Mouse (Mus musculus) cerebellum, adult 9-11 months (tissue): ENCODE data around the gene Zfp827.

Experiments used
- DNase-seq: peaks from one replicate; pipeline ENCODE4 v3.0.0; 2022

Zfp827 gene

DNA sequence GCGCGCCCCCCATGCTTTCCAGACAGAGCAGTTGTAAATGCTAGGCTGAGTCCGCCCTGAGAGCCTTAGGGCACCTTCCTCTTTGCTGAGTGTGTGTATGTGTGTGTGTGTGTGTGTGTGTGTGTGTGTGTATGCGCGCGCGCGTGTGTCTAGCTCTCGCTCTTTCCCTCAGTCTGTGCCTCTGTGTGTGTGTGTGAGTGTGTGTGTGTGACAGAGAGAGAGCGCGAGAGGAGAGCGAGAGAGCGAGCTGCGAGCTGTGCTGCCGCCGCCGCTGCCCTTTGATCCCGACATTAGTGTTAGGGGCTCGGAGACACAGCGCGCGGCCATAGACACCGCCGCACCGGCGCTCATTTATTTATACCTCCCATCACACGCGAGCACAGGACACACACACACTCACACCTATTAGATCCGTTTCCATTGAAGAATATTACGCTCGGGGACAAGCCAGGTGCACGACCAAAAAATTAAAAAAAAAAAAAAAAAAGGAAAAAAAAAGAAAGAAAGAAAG is at the start of gene Zfp827:
Gene Zfp827 (plus strand): TSS at position 461 of the 511 bp plus-strand sequence.
- DNase-seq, result peak; percentile 76

DNA sequence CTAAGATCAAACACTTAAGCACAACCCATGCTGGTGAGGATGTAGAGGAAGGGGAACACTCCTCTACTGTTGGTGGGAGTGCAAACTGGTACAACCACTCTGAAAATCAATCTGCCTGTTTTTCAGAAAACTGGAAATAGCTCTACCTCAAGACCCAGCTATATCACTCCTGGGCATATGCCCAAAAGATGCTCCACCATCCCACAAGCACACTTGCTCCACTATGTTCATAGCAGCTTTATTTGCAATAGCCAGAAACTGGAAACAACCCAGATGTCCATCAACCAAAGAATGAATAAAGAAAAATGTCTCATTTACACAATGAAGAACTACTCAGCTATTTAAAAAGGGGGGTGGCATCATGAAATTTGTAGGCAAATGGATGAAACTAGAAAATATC is 23.9 kb upstream of the Zfp827 start:
- no peak for DNase-seq

- no peak for DNase-seq
Measured at GRCm38 (mm10) chr8:79015061-79015460, 13.2 kb upstream of the Zfp827 start.

- DNase-seq, result no peak
Measured at GRCm38 (mm10) chr8:79016076-79016475, 12.2 kb upstream of the Zfp827 start.

DNA sequence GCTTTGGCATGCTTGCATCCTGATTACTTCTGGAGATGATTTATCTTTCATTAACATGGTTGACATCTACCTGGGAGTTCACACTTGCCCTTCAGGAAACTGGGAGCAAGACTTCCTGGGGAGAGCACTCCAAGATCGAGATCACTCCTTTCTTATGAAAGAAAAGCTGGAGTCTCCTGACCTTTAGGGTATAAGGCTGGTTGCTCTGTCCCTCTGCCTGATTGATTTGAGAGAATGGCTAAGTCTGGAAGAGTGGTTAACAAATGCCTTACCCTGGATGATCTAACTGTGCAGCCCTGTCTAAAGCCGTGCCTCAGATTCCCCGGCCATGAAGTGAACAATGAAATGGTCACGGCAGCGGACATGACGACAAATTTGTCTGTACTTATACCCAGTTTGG is 11.7 kb upstream of the Zfp827 start:
- no peak for DNase-seq

DNA sequence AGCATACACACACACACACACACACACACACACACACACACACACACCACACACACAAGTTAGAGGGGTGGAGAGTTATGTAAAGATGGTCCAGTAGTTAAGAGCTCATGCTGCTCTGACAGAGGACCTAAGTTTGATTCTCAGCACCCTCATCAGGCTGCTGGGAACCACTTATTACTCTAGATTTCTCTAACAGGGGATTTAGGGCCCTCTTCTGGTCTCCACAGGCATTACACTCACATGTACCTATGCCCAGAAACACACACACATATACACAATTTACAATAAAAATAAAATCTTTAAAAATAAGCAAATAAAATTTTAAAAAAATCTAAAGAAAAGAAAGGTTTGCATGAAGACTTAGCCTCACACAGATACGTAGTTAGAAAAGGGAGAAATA is 4.3 kb upstream of the Zfp827 start:
- no peak for DNase-seq

- no peak for DNase-seq
Measured at GRCm38 (mm10) chr8:79027319-79027718, 918 bp upstream of the Zfp827 start.

DNA sequence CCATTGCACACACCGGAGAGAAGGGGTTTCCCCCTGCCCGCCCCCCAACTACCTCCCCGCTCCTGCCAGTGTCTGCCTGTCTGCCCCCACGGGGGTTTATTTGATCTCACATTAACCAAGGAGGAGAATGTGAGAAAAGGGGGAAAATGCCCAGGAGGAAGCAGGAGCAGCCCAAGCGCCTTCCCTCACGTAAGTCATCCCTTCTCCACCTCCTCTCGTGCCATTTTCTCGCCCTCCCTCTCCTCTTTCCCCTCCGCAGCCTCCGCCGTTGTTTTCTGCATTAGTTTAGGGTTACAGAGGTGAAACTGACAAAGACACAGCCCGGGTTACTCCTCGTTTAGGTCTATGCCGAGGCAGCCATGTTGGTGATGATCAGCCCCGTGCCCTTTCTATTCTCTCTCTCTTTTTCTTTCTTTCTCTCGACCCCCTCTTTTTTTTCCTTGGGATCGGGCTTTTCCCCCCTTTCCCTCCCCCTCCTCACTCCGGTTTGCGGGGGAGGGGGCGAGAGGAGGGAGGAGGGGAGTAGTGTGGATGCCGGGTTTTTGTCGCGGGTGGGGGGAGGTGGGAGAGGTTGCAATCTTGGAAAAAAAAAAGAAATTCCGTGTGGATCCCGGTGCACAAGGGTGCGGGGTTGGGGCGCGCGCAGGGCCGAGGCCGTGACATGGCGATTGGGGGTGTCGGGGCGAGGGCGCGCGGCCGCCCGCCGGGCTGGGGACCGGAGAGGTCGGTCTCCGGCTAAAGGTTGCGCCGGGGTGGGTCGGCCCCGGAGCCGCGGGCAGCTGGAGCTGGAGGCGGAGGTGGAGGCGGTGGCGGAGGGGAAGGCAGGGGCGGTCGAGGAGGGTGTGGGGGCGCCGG is 531 bp downstream of the Zfp827 start:
- peak; percentile 65 for DNase-seq

DNA sequence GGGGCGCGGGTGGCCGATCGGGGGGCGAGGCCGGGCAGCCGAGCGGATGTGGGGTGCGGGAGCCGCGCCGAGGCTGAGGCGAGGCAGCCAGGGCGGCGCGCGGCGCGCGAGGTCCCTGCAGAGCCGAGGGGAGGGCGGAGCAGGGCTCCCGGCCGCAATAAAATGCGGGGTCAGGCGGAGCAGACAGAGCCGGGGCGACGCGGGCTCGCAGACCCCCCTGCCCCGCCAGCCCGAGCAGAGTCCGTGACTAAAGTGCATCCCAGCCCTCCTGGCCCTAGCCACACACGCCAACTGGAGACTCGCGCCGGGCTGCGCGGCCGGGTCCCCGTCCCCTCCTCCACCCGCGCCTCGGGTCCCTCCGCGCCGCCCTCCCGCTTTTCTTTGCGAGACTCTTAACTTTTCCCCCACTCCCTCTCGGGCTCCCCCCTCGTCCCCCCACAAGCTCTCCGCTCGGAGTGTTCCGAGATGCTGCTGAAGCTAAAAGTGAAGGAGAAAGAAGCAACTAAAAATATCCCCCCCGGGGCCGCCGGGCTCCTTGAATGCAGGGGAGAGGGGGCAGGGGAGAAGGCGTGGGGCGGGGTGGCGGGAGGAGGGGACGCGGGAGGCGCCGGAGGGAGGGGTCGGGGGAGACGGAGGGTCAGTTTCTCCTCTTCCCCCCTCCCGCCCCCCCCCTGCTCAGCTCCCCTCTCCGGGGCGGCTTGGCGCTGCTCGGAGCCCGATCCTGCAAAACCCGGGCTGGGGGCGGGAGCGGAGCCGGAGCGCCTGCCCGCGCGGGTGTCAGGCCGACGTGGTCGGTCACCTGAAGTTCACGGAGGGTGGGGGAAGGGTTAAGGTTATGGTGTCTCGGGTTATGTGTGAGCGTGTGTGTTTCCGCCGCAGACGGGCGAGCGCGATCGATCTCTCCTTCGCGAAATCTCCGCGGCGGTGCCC is 1.4 kb downstream of the Zfp827 start:
- peak; percentile 75 for DNase-seq

GRCm38 (mm10) chr8:79030326-79031265 is 2.4 kb downstream of the Zfp827 start:
- peak; percentile 53 for DNase-seq

DNA sequence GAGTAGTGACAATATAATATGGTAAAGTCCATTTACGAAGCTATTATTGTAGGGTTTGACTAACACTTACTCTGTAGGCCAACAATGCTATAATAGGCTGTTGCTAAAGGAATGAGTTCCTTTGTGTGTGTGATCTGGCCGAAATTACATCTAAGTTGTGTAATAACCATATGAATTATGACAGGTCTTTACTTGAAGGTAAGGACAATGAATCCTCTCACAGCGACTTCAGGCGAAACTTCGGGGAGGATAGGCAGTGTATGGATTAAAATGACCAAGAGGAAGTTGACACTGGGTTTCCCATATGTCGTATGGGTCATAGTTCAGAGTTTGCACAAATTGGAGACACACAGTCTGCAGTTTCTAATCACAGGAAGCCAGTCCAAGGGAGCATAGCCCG is 9.3 kb downstream of the Zfp827 start:
- DNase-seq, result no peak

DNA sequence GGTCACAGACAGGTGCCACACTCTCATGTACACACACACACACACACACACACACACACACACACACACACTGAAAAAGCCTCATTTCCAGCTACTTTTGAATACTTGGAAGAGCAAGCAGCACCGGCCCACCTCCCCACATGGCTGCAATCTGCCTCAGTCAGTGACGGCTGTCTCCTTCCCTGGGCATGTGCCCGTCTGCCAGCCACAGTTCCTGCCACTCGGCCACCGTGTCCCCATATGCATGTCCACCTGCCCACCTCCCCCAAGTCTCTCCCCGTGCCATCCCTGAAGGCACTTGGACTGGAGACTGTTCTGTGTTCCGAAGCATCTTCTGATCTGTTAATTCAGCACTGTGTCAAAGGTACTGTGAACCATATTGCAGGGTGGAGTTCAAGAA is 9.8 kb downstream of the Zfp827 start:
- DNase-seq, result peak; percentile 31

GRCm38 (mm10) chr8:79041429-79041828 is 13.2 kb downstream of the Zfp827 start:
- DNase-seq, result no peak

GRCm38 (mm10) chr8:79042252-79042651 is 14.0 kb downstream of the Zfp827 start:
- DNase-seq, result no peak

- DNase-seq, result no peak
Measured at GRCm38 (mm10) chr8:79044673-79045072, 16.4 kb downstream of the Zfp827 start.

- no peak for DNase-seq
Measured at GRCm38 (mm10) chr8:79046659-79047058, 18.4 kb downstream of the Zfp827 start.

- DNase-seq, result no peak
Measured at GRCm38 (mm10) chr8:79048388-79049005, 20.3 kb downstream of the Zfp827 start.

DNA sequence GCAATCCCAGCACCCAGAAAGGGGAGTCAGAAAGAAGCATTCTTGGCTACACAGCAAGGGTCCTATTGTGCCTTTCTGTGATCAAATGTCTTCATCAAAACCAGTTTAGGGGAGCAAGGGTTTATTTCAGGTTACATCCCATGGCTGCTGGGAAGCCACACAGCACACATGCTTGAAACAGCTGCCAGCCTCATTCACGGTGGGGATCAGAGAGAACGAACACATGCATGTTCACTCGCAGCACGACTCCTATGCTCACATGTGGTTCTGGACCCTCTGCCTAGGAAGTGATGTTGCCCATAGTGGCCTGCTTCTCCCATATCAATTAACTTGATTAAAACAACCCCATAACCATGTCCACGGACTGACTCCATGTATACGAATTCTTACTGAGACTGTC is 26.0 kb downstream of the Zfp827 start:
- DNase-seq, result no peak

DNA sequence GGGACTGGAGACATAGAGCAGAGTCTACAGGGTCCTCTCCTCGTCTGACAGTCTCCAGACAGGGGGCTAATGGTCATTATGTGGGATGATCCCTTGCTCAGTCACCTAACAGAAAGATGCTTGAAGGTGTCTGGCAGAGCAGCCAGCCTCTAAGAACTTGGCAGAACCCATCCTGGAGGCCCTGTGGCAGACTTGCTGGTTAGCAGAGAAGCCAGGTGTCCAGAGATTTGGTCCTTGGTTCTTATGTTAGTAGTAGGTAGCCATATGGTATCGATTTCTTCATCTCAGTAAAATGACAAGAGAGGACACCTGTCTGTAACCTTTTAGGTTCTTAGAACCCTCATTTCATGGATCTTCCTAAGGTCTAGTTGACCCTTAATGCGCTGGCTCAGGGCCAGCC is 28.9 kb downstream of the Zfp827 start:
- peak; percentile 33 for DNase-seq

- DNase-seq, result no peak
Measured at GRCm38 (mm10) chr8:79059361-79059760, 31.1 kb downstream of the Zfp827 start.

GRCm38 (mm10) chr8:79060013-79060609 is 31.9 kb downstream of the Zfp827 start:
- DNase-seq, result no peak
